Mouse (Mus musculus) neural tube, embryonic 12.5 days (tissue): ENCODE results near the gene Flrt2. TPM values are rescaled to one million over a fixed set of nuclear protein-coding genes. Genes with fewer than 3 reads are reported as not detected.
"Not testable (repeated sequence)": the region's sequence is repeated elsewhere in the genome, so short reads cannot be mapped to it uniquely, and the experiment has no call there.

ENCODE experiments used
- ATAC-seq: fragments of 200-750 bp; cut with Nextera tagmentation; 2 replicates; pipeline ENCODE4 v1.8.0; 2017; ENCODE audit warnings: low read depth, mild to moderate bottlenecking, moderate TSS enrichment, moderate library complexity; ENCODE audit not compliant: low FRiP score
- H3K27ac ChIP-seq: fragments of 300-500 bp; sonication (generic); 2 replicates; pipeline ENCODE4 v1.5.1; 2016
- H3K27me3 ChIP-seq: fragments of 300-500 bp; sonication (generic); replicated peaks from 2 replicates; pipeline ENCODE4 v1.6.1; 2016; ENCODE audit warnings: mild to moderate bottlenecking
- H3K36me3 ChIP-seq: fragments of 300-500 bp; sonication (generic); 2 replicates; pipeline ENCODE4 v1.6.1; 2016; ENCODE audit warnings: mild to moderate bottlenecking
- H3K4me1 ChIP-seq: fragments of 300-500 bp; sonication (generic); 2 replicates; pipeline ENCODE4 v1.6.1; 2016
- H3K4me2 ChIP-seq: fragments of 300-500 bp; sonication (generic); replicated peaks from 2 replicates; pipeline ENCODE4 v1.6.1; 2016; ENCODE audit warnings: mild to moderate bottlenecking
- H3K4me3 ChIP-seq: fragments of 300-500 bp; sonication (generic); 2 replicates; pipeline ENCODE4 v1.5.1; 2016
- H3K9ac ChIP-seq: fragments of 300-500 bp; sonication (generic); 2 replicates; pipeline ENCODE4 v1.6.1; 2016; ENCODE audit warnings: mild to moderate bottlenecking
- H3K9me3 ChIP-seq: fragments of 300-500 bp; sonication (generic); 2 replicates; pipeline ENCODE4 v1.6.1; 2016; ENCODE audit warnings: mild to moderate bottlenecking
- WGBS: fragments of 180-500 bp; shearing (Covaris S2); methylation state at CpG from one replicate; pipeline ENCODE4 v1.1.7; 2016; 5-methylcytosine and 5-hydroxymethylcytosine counted together
- polyA plus RNA-seq: library from polyadenylated mRNA; unstranded; fragments of >200 nt; fragmentation: Nextera tagmentation; extraction: Ambion mirVana; gene quantifications from 2 replicates; pipeline ENCODE4 v1.2.1, GENCODE M21; 2016

Flrt2 gene
- polyA plus RNA-seq, result 31.6 and 31.8 TPM in 2 replicates

- Histone ChIP-seq H3K9me3 (no peaks in the 10 kb centered on the region), H3K9ac (peak within 1 kb of the TSS; percentile 48; the same call in 1 of the 2 replicates), H3K27me3 (peaks cover 30% of the 10 kb centered on the region), H3K27ac (no peak within 1 kb of the TSS), H3K4me1 (peaks cover 13% of the 10 kb centered on the region), H3K4me3 (peak within 1 kb of the TSS; percentile 41), H3K36me3 (no peaks in the 10 kb centered on the region), H3K4me2 (peak within 1 kb of the TSS; percentile 66)
- ATAC-seq, result no peak
- WGBS, result under 1% methylated on average over 32 of the region's 32 CpGs
Observed at GRCm38 (mm10) chr12:95691961-95692767, at the start of gene Flrt2. Flrt2 (plus strand) TSS chr12:95692226.

GRCm38 (mm10) chr12:95642226-95642625 lies 49.8 kb upstream of the Flrt2 start:
- Histone ChIP-seq H3K36me3 (no peaks in the 10 kb centered on the region), H3K4me3 (no peak overlapping the region), H3K4me2 (no peak overlapping the region), H3K4me1 (no peaks in the 10 kb centered on the region), H3K9ac (no peak overlapping the region), H3K27ac (no peak overlapping the region), H3K9me3 (no peaks in the 10 kb centered on the region), H3K27me3 (no peaks in the 10 kb centered on the region)
- no peak for ATAC-seq
- 76% methylated on average over 3 of the region's 3 CpGs for WGBS

DNA sequence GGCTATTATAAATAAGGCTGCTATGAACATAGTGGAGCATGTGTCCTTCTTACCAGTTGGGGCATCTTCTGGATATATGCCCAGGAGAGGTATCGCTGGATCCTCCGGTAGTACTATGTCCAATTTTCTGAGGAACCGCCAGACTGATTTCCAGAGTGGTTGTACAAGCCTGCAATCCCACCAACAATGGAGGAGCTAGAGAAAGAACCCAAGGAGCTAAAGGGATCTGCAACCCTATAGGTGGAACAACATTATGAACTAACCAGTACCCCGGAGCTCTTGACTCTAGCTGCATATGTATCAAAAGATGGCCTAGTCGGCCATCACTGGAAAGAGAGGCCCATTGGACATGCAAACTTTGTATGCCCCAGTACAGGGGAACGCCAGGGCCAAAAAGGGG lies 44.8 kb upstream of the Flrt2 start:
- not testable (repeated sequence) for H3K4me3 ChIP-seq, H3K27ac ChIP-seq, H3K4me2 ChIP-seq, H3K36me3 ChIP-seq, H3K9me3 ChIP-seq, H3K27me3 ChIP-seq, ATAC-seq, H3K4me1 ChIP-seq, H3K9ac ChIP-seq
- WGBS, result 92% methylated on average over 4 of the region's 6 CpGs

DNA sequence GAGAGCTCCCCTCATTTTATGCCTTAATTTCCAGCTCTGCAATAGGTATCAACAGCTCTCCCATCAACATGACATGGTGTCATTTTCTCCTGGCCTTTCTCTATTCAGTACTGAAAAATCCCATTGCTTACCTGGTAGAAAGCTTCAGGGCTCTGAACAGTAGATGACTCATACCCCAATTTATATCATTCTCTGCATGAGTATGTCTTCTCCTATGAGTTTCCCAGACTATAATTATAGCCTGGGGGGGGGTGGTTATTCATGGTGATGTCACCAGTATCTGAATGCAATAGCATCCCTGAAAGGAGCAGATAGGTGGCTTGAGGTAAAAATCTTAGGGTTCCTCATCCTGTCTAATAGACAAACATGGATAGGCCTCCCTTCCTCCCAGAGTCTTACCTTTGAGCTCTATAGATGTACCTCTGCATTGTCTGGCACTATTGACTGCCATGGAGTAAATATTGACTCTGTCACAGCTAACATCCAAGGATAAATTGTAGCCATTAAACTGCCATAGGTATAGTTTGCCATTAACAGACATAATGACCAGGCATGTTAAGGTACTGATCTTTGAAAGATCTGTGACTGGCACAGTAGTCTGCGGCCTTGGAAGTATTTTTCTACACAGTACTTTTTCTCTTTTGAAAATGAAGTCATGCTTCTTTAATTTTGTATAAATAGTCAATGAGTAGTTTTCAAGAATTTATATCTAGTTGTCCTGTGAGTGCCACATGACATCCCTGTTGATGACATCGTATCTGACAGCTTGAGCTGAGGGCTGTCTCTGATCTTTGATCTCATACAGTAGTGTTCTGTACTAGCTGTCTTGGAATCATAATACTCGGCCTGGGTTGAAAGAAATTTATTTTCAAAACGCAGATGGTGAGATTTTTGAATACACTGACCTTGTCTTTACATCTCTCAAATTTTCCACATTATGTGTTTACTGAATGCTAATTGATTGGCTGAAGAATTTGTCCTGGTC lies 39.6 kb upstream of the Flrt2 start:
- Histone ChIP-seq H3K4me2 (no peak overlapping the region), H3K4me1 (no peaks in the 10 kb centered on the region), H3K36me3 (no peaks in the 10 kb centered on the region), H3K4me3 (no peak overlapping the region), H3K27ac (no peak overlapping the region), H3K9ac (no peak overlapping the region), H3K9me3 (no peaks in the 10 kb centered on the region), H3K27me3 (no peaks in the 10 kb centered on the region)
- ATAC-seq, result no peak
- WGBS, result 84% methylated on average over 4 of the region's 4 CpGs

DNA sequence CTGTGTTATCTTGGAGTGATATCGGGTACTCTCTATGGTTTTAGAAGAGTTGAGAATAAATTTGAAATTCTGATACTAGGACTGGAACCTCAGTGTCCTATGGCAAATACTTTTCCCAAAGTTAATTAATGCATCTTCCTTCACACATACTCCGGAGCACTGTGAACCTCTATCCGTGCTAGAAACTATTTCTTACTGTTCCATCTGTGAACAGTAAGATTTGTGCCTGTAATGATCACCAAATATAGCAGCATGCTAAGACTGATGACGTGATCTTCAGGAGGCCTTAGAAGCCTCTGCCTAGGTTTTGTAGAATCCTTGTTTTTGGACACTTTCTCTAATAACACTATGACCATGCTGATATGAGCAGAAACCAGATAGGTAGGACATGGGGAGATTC lies 35.4 kb upstream of the Flrt2 start:
- no peak for ATAC-seq
- Histone ChIP-seq H3K36me3 (no peaks in the 10 kb centered on the region), H3K27me3 (no peaks in the 10 kb centered on the region), H3K9ac (no peak overlapping the region), H3K4me3 (no peak overlapping the region), H3K4me2 (no peak overlapping the region), H3K9me3 (no peaks in the 10 kb centered on the region), H3K27ac (no peak overlapping the region), H3K4me1 (no peaks in the 10 kb centered on the region)
- WGBS, result 89% methylated on average over 4 of the region's 4 CpGs

DNA sequence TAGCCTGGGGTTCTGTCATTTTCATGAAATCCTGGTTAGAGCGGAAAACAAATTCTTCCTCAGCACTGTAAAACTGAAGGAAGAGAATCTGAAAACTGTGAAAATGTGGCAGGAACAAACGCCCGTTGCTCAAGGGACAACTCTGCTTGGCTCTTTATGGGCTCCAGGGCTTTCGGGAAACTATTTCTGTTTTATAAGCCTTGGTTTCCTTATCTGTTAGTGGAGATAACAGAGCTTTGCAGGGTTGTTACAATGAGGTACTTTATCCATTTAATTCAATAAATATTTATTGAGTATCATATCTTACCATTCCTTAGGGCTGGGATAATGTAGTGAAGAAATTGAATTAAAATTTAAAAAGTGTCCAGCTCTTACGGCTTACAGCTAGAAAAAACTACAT lies 24.7 kb upstream of the Flrt2 start:
- WGBS, result 86% methylated on average over 5 of the region's 5 CpGs
- no peak overlapping the region for H3K4me3 ChIP-seq

GRCm38 (mm10) chr12:95675711-95676110 lies 16.3 kb upstream of the Flrt2 start:
- H3K4me2 ChIP-seq, result no peak overlapping the region
- H3K9me3 ChIP-seq, result no peaks in the 10 kb centered on the region
- 87% methylated on average over 5 of the region's 5 CpGs for WGBS
- no peak overlapping the region for H3K9ac ChIP-seq
- H3K27ac ChIP-seq, result no peak overlapping the region
- H3K4me1 ChIP-seq, result no peaks in the 10 kb centered on the region
- H3K27me3 ChIP-seq, result no peaks in the 10 kb centered on the region
- no peak overlapping the region for H3K4me3 ChIP-seq
- H3K36me3 ChIP-seq, result no peaks in the 10 kb centered on the region
- ATAC-seq, result no peak

More for the DNA sequence above, 24.7 kb upstream of the Flrt2 start:
- H3K9me3 ChIP-seq, result no peaks in the 10 kb centered on the region
- H3K9ac ChIP-seq, result no peak overlapping the region
- no peaks in the 10 kb centered on the region for H3K27me3 ChIP-seq
- H3K36me3 ChIP-seq, result no peaks in the 10 kb centered on the region
- ATAC-seq, result no peak
- H3K4me2 ChIP-seq, result no peak overlapping the region
- no peaks in the 10 kb centered on the region for H3K4me1 ChIP-seq
- H3K27ac ChIP-seq, result no peak overlapping the region

DNA sequence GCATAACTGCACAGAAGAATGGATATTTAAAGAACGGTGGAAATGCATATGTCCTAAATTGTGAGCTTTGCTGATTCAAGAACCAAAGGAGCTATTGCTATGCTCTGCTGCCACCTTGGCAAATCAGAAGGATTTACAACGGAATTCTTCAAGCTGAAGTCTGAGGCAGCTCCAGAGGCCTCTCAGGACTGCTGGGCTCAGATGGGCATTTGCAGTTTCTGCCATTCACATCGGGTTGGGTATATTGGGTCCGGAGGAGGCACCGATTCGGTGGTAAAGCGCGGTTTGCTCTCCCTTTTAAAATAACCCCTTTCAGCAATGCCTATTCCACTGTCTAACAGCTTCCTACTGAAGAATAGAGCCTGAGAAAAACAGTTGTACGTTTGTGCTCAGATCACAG lies 1.2 kb upstream of the Flrt2 start:
- H3K4me2 ChIP-seq, result no peak overlapping the region; the same call in 1 of the 2 replicates
- peaks cover 30% of the 10 kb centered on the region for H3K27me3 ChIP-seq
- no peak for ATAC-seq
- no peaks in the 10 kb centered on the region for H3K9me3 ChIP-seq
- H3K9ac ChIP-seq, result no peak overlapping the region
- H3K36me3 ChIP-seq, result no peaks in the 10 kb centered on the region
- H3K27ac ChIP-seq, result no peak overlapping the region
- no peak overlapping the region for H3K4me3 ChIP-seq
- peaks cover 3% of the 10 kb centered on the region; the same call in 1 of the 2 replicates for H3K4me1 ChIP-seq
- 5% methylated on average over 9 of the region's 9 CpGs for WGBS

- Histone ChIP-seq H3K4me1 (peaks cover 20% of the 10 kb centered on the region), H3K4me2 (peak overlapping the region; percentile 66), H3K9me3 (no peaks in the 10 kb centered on the region), H3K9ac (peak overlapping the region; percentile 48; the same call in 1 of the 2 replicates), H3K4me3 (peak overlapping the region; percentile 41), H3K36me3 (no peaks in the 10 kb centered on the region), H3K27ac (no peak overlapping the region), H3K27me3 (peaks cover 30% of the 10 kb centered on the region)
- 2% methylated on average over 13 of the region's 13 CpGs for WGBS
- ATAC-seq, result no peak
Observed at GRCm38 (mm10) chr12:95692948-95693650, 1.1 kb downstream of the Flrt2 start.

DNA sequence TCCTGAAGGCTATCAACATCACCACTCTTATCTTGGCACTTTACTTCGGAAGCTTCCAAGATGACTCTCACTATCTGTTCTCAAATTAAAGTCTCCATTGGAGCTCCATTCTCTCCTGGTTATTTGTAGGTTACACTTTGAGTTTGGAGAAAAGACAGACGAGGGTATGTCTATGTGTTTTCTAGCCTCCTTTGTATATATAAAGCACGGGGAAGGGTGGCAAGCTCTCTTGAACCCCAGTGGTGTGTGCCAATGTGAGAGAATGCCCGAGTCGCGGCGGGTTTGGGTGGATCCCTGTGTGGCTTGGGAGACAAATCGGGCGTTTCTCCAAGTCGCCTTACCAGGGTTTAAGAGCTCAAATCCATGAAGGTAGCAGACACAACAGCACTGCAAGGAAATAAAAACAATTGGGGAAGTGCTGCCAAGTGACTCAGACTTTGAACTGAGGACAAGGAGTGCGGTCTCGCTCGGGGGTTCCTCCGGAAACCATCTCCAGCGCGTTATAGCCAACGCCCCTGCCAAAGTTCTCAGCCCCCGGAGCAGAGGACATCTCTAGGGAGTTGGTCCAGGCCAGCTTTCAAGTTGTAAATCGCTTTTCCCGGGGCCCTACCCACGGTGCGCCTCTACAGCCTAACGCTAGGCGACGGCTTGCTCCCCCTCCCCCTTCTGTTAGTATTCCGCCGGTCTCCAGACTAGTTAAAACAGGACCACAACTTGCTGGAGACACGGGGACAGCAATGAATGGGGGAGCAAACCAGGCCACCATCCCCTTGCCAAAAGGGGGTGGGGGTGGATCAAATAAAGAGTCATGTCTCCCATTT lies 1.8 kb downstream of the Flrt2 start:
- H3K27me3 ChIP-seq, result peaks cover 30% of the 10 kb centered on the region
- H3K9ac ChIP-seq, result peak overlapping the region; percentile 29; the same call in 1 of the 2 replicates
- peaks cover 20% of the 10 kb centered on the region for H3K4me1 ChIP-seq
- H3K36me3 ChIP-seq, result no peaks in the 10 kb centered on the region
- peak; percentile 1; the same call in 1 of the 2 replicates for ATAC-seq
- WGBS, result under 1% methylated on average over 28 of the region's 28 CpGs
- H3K9me3 ChIP-seq, result no peaks in the 10 kb centered on the region
- peak overlapping the region; percentile 66 for H3K4me2 ChIP-seq
- H3K4me3 ChIP-seq, result peak overlapping the region; percentile 73
- no peak overlapping the region for H3K27ac ChIP-seq

DNA sequence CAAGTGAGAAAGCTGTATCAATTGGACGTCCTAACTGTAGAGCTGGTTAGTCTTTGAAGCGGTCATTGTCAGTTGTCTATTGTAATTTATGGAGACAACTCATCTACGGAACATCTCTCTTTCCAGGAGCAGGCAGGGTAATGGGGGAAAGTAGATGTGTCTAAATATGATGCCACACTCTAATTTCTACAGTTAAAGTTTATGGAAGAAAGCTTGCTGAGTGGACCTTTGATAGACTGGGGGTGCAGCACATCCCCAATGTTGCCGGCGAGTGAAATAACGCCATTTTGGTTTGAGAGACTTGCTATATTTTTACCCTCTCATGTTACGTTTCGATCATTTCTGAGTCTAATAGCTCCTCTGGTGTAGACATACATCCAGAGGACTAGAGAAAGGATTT lies 2.5 kb downstream of the Flrt2 start:
- Histone ChIP-seq H3K27ac (no peak overlapping the region), H3K4me1 (peaks cover 20% of the 10 kb centered on the region), H3K9ac (0 out of 2 replicates have a peak overlapping the region, but pooled peaks have one; percentile 78), H3K27me3 (peaks cover 30% of the 10 kb centered on the region), H3K4me3 (peak overlapping the region; percentile 73), H3K36me3 (no peaks in the 10 kb centered on the region), H3K9me3 (no peaks in the 10 kb centered on the region), H3K4me2 (peak overlapping the region; percentile 66)
- ATAC-seq, result 0 out of 2 replicates have a peak, but pooled peaks have one; percentile 0
- under 1% methylated on average over 8 of the region's 8 CpGs for WGBS
